8 mouse cellular contexts compared by ENCODE assay signal in genomic region chr3:45375761-45376500, GRCm38 (mm10). TPM values are rescaled to one million over a fixed set of nuclear protein-coding genes. Genes with fewer than 3 reads are reported as not detected.
DNase-seq lines count a peak whose midpoint lies in the region; ATAC-seq and TF ChIP-seq lines count a peak whose summit lies in the region.

No protein-coding gene starts in this region.

- ATAC-seq in heart, embryonic 15.5 days (replicated peaks; ENCODE audit: insufficient number of reproducible peaks, insufficient read depth, low FRiP score, low read depth), result no peak
- ATAC-seq in liver, embryonic 11.5 days (replicated peaks; ENCODE audit: low FRiP score), result peak; percentile 19; the same call in 1 of the 2 replicates
- no peak; the same call in 1 of the 2 replicates for ATAC-seq in neural tube, embryonic 11.5 days (ENCODE audit: insufficient read depth, low FRiP score, low TSS enrichment)

- DNase-seq in thymus, postnatal 0 days (ENCODE audit: low spot score), result peak; percentile 7
- no peak for DNase-seq in thymus, adult 18-20 months
- peak; percentile 63 for DNase-seq in kidney, postnatal 14 days
- DNase-seq in liver, embryonic 11.5 days (ENCODE audit: low spot score), result peak; percentile 68
- peak; percentile 87 for DNase-seq in neural tube, embryonic 11.5 days (ENCODE audit: low spot score)
- DNase-seq in urinary bladder, postnatal 36 days (ENCODE audit: low spot score in 2 of 2), result peak; percentile 33 to 48

- no peak overlapping the region for H3K9ac ChIP-seq in heart, embryonic 15.5 days
- no peak overlapping the region for H3K9ac ChIP-seq in liver, embryonic 11.5 days (ENCODE audit: low read depth, low read length)
- H3K9ac ChIP-seq in neural tube, embryonic 11.5 days (ENCODE audit: low read length), result peak overlapping the region; percentile 70

- TF ChIP-seq CTCF in embryonic fibroblast, embryonic 13.5 days (IDR thresholded peaks at IDR 0.05; ENCODE audit: borderline replicate concordance, insufficient read depth, low read length), result peak; percentile 83

- no peak for TF ChIP-seq POLR2A in embryonic fibroblast, embryonic 13.5 days (IDR thresholded peaks at IDR 0.05; ENCODE audit: low read depth, low read length)

- H3K27me3 ChIP-seq in heart, embryonic 15.5 days, result peaks cover 35% of the 10 kb centered on the region
- H3K27me3 ChIP-seq in liver, embryonic 11.5 days (replicated peaks; ENCODE audit: control insufficient read depth, insufficient read depth, low read length), result peaks cover 57% of the 10 kb centered on the region
- H3K27me3 ChIP-seq in neural tube, embryonic 11.5 days (ENCODE audit: control insufficient read depth, insufficient read depth, low read length), result peaks cover 15% of the 10 kb centered on the region

- H3K27ac ChIP-seq in embryonic fibroblast, embryonic 13.5 days (ENCODE audit: insufficient read depth, low read length), result no peak overlapping the region
- H3K27ac ChIP-seq in heart, embryonic 15.5 days, result no peak overlapping the region
- H3K27ac ChIP-seq in liver, embryonic 11.5 days (ENCODE audit: low read depth, low read length), result no peak overlapping the region
- H3K27ac ChIP-seq in neural tube, embryonic 11.5 days (ENCODE audit: low read depth, low read length), result no peak overlapping the region; the same call in 1 of the 2 replicates

- peak overlapping the region; percentile 94 for H3K4me2 ChIP-seq in heart, embryonic 15.5 days
- peak overlapping the region; percentile 81 for H3K4me2 ChIP-seq in liver, embryonic 11.5 days
- H3K4me2 ChIP-seq in neural tube, embryonic 11.5 days (ENCODE audit: low read depth), result peak overlapping the region; percentile 97

- H3K36me3 ChIP-seq in heart, embryonic 15.5 days, result no peaks in the 10 kb centered on the region
- no peaks in the 10 kb centered on the region for H3K36me3 ChIP-seq in liver, embryonic 11.5 days (ENCODE audit: control insufficient read depth, insufficient read depth, low read length)
- H3K36me3 ChIP-seq in neural tube, embryonic 11.5 days (ENCODE audit: control insufficient read depth, insufficient read depth, low read length), result no peaks in the 10 kb centered on the region

- WGBS in heart, embryonic 15.5 days, result under 1% methylated on average over 27 of the region's 27 CpGs
- under 1% methylated on average over 26 of the region's 27 CpGs for WGBS in liver, embryonic 11.5 days
- WGBS in neural tube, embryonic 11.5 days, result 0% methylated on average over 26 of the region's 27 CpGs

- H3K4me3 ChIP-seq in embryonic fibroblast, embryonic 13.5 days (ENCODE audit: insufficient read depth, low read length), result peak overlapping the region; percentile 57
- H3K4me3 ChIP-seq in heart, embryonic 15.5 days, result peak overlapping the region; percentile 55
- peak overlapping the region; percentile 47 for H3K4me3 ChIP-seq in liver, embryonic 11.5 days (ENCODE audit: low read depth, low read length)
- H3K4me3 ChIP-seq in neural tube, embryonic 11.5 days (ENCODE audit: low read depth, low read length), result peak overlapping the region; percentile 49

- 0 out of 2 replicates have a peak, but pooled peaks cover 2% of the 10 kb centered on the region for H3K4me1 ChIP-seq in embryonic fibroblast, embryonic 13.5 days (ENCODE audit: control insufficient read depth, insufficient read depth, low read length)
- H3K4me1 ChIP-seq in heart, embryonic 15.5 days (replicated peaks), result peaks cover 27% of the 10 kb centered on the region
- H3K4me1 ChIP-seq in liver, embryonic 11.5 days (replicated peaks; ENCODE audit: control insufficient read depth, insufficient read depth, low read length), result peaks cover 2% of the 10 kb centered on the region
- H3K4me1 ChIP-seq in neural tube, embryonic 11.5 days (ENCODE audit: control insufficient read depth, insufficient read depth, low read length), result peaks cover 4% of the 10 kb centered on the region

- H3K9me3 ChIP-seq in heart, embryonic 15.5 days (replicated peaks), result no peaks in the 10 kb centered on the region
- no peaks in the 10 kb centered on the region for H3K9me3 ChIP-seq in liver, embryonic 11.5 days (ENCODE audit: control insufficient read depth, low read length)
- no peaks in the 10 kb centered on the region for H3K9me3 ChIP-seq in neural tube, embryonic 11.5 days (ENCODE audit: control insufficient read depth, low read length)

RNA-seq across cellular contexts. Expression of gene Pcdh10, which starts 2.3 kb away (rescaled TPM):
- 0.06 and 0.09 TPM in 2 replicates for polyA plus RNA-seq in thymus, postnatal 0 days (2015; fragmentation: Nextera tagmentation; extraction: Ambion mirVana)
- 3.4 and 3.9 TPM in 2 replicates for polyA plus RNA-seq in embryonic fibroblast, embryonic 13.5 days (2011; ENCODE audit: insufficient read length, low read depth, missing spikeins)
- polyA plus RNA-seq in heart, embryonic 15.5 days (2015; fragmentation: Nextera tagmentation; extraction: Ambion mirVana), result 0.13 and 0.24 TPM in 2 replicates
- polyA plus RNA-seq in liver, embryonic 11.5 days (2014; fragmentation: Nextera tagmentation; extraction: Ambion mirVana), result 0.75 and 1.1 TPM in 2 replicates
- polyA plus RNA-seq in neural tube, embryonic 11.5 days (2014; fragmentation: Nextera tagmentation; extraction: Ambion mirVana), result 4.7 and 5.1 TPM in 2 replicates

Comparison
In these comparisons a context has a peak if more than half of its experiments do, and no peak if none do; other contexts are left out.
1. DNase-seq: peak in thymus, postnatal 0 days (single experiment), kidney, postnatal 14 days (single experiment), liver, embryonic 11.5 days (single experiment), neural tube, embryonic 11.5 days (single experiment) and urinary bladder, postnatal 36 days (2 of 2); none in thymus, adult 18-20 months (0 of 2).
2. Peak in every context shown above with its lines, with median percentiles within 50 percentile points of each other: H3K4me3 ChIP-seq and H3K4me2 ChIP-seq.